Mouse (Mus musculus) cerebellum, postnatal 14 days (tissue): Measurements from ENCODE around the gene Bcr.
A peak's percentile ranks its signal among the peaks of the same experiment; 100 is the strongest.

ENCODE experiments used
- DNase-seq, 2 experiments: peaks; one replicate each; pipeline ENCODE4 v3.0.0; 2021; ENCODE audit warnings: mixed read lengths in 2 of 2

Bcr gene

DNA sequence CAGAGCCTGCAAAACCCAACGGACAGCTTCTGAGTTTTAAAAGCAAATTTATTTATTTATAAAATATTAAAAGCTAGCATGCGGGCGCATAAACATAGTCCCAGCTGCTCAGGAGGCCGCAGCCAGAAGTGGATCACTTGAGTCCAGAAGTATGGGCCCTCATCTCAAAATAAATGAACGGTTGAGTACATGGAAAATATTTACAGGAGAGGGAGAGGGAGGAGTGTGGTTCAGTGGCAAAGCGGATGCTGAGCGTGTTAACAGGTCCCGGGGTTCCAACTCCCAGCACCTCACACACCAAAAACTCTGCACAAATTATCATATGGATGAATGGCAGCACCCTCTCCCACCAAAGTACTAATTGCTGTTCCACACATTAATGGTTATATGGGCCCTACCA lies 2.1 kb upstream of the Bcr start:
- DNase-seq, result no peak

DNA sequence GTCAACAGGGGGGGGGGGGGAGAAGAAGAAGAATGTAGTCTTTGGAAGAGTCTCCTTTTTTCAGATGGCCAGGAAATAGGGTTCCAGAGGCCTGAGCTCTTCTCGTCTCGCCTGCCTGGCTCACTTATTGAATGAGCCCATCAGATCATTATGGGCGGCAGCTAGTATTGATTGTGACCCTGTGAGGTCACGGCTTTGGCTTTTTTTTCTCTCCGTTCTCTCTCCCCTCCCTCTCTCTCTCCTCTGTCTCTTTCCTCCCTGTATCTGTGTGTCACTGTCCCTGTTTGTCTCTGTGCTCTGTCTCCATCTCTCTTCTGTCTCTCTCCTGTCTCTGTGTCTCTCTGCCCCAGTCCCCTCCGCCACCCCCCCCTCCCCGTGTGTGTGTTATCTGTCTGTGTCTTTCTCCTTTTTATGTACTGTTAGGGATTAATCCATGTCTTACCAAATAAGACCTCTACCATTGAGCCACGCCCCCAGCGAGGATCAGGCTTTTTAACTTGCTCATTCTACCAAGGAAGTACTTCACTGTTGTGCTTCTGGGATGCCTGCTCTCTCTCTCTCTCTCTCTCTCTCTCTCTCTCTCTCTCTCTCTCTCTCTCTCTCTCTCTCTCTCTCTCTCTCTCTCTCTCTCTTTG lies 1.5 kb upstream of the Bcr start:
- DNase-seq, result no peak

DNA sequence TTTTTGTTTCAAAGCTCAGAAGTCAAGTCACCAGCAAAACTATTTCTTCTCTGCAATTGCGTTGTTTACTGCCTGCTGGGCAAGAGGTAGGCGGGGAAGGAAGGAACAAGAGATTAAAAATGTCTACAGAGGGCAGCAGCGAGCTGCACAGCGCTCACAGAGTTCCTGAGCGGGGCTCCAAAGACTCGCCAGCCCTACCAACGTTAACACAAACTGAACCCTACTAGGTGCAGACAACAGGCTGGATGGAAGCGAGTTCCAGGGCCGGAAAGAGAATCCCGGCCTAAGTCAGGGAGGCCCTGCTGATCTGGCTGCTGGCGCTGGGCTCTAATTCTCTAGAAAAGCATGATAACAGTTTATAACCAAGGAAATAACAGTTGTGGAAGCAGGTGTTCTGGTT lies 996 bp upstream of the Bcr start:
- DNase-seq, result peak; percentile 83 to 85

DNA sequence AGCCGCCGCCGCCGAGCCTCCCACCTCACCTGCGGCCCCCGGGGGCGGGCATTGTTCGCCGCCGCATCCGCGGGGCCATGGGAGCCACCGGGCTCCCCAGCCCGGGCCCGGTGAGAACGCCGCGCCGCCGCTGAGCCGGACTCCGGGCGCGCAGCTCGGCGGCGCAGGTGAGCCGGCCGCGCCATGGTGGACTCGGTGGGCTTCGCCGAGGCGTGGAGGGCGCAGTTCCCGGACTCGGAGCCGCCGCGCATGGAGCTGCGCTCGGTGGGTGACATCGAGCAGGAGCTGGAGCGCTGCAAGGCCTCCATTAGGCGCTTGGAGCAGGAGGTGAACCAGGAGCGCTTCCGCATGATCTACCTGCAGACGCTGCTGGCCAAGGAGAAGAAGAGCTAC lies 447 bp downstream of the Bcr start:
- DNase-seq, result peak; percentile 59 to 63

DNA sequence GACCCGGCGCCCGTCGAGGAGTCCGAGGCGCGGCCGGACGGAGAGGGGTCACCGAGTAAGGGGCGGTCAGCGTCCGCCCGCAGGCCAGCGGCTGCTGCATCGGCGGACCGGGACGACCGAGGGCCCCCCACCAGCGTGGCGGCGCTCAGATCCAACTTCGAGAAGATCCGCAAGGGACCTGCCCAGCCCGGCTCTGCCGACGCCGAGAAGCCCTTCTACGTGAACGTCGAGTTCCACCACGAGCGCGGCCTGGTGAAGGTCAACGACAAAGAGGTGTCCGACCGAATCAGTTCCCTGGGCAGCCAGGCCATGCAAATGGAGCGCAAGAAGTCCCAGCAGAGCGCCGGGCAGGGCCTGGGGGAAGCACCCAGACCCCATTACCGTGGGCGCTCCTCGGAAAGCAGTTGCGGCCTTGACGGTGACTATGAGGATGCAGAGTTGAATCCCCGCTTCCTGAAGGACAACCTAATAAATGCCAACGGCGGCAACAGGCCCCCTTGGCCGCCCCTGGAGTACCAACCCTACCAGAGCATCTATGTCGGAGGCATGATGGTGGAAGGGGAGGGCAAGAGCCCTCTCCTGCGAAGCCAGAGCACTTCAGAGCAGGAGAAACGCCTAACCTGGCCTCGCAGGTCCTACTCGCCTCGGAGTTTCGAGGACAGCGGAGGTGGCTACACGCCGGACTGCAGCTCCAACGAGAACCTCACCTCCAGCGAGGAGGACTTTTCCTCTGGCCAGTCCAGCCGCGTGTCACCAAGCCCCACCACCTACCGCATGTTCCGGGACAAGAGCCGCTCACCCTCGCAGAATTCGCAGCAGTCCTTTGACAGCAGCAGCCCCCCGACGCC lies 1.2 kb downstream of the Bcr start:
- DNase-seq, result peak; percentile 52

DNA sequence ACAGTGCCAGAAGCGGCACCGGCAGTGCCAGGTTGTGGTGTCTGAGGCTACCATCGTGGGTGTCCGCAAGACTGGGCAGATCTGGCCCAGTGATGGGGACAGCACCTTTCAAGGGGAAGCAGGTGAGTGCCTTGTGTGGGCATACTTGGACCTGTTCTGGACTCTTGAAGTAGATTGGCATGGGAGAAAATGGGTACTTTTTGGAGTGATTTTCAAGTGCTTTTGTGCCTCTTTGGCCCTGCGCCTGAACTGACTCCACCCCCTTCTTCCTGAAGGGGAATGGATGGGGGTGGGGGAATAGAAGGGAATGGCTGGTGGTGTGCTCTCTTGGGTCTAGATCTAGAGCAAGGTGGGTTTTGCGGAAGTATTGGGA lies 1.8 kb downstream of the Bcr start:
- DNase-seq, result peak; percentile 44 to 46

DNA sequence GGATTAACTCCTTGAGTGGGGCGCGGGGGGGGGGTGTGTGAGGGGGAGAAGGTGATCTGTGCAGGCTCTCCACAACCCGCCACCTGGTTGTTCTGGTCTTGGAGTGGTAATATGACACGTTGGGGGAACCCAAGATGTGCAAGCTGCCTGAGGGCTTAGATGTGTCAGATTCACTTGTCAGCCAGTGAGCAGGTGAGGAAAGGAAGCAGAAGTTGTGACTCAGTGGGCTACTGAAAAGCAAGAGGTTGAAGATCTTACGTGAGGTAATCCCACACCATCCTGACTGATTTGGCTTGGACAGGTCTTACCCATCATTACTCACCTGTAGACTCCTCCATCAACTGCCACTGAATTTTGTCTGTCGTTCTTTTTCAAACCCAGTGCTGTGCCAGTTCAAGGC lies 2.2 kb downstream of the Bcr start:
- no peak for DNase-seq

DNA sequence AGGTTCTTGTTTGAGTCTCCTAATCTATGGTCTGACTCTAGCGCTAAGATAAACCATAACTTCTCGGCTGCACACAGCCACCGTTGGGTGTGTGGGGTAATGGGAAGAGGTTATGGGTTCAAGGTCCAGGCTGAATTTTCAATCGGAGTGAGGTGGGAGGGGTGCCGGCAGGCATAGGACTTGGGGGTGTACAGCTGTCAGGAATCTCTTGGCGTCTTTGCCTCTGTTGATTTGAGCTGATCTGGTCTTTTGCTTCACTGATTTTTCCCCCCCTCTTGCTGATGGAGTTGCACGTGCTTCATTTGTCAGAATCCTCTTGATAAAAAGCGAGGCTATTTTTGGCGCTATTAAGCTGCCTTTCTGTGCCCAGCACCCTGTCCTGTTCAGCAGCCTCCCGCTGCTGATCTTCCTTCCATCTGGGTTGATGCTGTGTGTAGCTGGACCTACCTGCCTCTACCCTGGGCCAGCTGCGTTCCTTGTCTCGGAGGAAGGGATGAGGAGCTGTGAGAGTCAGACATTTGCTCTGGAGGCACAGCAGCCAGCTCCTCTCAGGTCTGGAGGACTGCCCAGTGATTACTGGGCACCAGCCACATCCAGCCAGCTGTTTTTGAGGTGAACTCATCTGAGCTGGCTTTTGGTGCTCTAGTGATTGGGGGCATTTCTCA lies 3.0 kb downstream of the Bcr start:
- peak in 1 of 2 experiments; percentile 21 for DNase-seq

DNA sequence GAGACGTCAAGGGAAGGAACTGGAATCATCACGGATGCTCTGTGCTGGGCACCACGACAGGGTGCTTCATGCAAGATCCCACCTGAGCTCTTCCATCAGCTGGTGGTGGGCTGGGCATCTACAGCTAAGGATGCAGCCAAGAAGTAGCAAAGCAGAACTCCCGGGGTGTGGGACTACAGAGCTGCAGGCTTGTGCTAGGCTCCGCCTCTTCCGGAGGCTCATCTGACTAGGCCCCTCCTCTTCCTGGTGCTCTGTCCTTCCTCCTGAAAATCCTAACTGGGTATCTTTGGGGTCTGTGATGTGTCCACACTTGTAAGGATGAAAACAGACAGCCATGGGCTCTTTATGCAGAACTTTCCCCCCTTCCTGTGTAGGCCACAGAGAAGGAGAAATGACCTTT lies 5.3 kb downstream of the Bcr start:
- no peak for DNase-seq

DNA sequence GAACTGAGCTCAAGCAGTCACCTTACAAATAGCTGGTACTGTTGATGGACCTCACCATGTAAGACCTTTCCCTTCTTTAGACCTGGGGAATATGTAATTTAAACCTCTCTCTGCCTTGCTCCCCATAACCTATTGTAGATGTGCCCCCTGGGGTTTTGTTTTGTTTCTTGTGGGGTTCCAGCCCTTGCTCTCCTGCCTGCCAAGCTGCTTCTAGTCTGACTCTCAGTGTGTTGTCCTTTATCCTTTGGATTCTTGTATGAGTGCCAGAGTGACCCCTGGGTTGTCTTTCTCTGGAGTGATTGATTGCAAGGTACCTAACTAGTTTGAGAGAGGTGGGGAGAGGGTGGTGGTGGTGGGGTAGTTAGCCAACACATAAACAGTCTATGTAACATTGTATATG lies 7.1 kb downstream of the Bcr start:
- DNase-seq, result no peak

DNA sequence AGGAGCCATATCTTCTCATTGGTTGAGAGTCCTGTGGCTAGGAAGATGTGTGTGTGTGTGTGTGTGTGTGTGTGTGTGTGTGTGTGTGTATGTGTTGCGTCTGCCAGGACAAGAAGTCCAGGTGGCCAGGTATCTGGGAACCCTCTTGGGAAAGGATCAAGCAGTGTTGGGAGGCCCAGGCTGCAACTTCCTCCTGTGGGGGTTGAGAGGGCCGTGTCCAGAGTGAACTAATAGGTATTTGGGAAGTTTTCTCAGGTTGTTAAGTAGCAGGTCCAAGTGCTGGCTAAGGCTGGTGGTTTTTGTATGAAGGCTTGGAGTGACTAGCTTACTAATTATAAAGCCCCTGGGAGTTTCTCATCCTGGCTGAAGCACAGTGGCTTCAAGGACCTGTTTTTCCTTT lies 7.7 kb downstream of the Bcr start:
- no peak for DNase-seq

DNA sequence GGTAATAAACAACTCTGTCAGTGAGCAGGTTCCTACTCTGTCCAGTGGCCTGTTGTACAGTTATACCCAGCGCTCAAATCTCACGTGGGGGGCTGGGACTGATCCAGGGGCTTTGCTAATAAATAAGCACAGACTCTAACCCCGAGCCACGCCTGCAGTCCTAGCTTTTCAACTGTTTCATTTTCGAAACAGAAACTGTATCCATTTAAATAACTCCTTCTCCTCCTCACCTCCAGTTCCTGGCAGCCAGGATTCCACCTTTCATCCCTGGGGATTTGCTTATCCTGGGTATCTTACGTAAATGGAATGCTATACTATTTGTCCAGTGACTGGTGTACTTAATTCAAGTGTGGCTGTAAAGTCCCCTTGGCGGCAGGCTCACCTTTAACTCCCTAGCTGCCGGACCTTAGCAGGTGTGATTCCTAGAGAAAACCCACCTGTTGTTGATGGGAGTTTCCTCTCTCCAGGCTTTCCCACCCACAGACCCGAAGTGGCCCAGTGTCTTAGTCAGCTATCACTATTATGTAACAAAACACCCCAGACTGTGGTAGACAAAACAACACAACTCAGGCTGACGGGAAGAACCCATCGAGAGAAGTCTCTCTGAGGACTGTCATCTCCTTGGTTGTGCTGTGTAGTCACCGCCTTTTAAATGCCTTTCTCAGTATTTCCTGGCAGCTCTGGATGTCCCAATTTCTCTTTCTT lies 8.4 kb downstream of the Bcr start:
- DNase-seq, result no peak

DNA sequence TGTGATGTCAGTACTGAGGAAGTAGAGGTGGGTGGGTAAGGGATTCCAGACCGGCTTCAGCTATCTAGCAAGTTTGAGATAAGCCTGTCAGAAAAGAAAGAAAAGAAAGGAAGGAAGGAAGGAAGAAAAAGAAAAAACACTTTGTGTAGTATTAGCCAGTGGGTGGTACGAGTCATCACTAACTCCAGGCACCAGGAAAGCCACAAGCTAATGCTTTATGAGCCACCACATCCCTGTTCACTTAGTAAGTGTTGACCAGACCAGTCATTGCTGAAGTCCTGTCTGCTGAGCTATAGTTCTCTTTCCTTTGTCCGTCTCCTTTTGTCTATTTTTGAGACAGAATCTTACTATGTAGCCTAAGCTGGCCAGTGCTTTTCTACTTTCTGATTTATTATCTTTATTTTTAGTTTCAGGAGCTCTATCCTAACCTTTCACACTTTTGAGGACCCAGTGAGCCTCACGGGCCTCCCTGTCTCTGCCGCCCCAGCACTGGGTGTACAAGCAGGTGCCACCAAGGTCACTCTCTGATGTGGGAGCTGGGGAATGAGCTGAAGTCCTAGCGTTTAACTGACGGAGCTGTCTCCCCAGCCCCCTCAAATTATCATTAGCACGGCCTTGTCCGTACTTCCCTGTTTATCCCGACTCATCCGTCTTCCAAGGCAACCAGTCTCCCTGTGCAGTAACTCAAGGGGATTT lies 10.0 kb downstream of the Bcr start:
- no peak for DNase-seq

DNA sequence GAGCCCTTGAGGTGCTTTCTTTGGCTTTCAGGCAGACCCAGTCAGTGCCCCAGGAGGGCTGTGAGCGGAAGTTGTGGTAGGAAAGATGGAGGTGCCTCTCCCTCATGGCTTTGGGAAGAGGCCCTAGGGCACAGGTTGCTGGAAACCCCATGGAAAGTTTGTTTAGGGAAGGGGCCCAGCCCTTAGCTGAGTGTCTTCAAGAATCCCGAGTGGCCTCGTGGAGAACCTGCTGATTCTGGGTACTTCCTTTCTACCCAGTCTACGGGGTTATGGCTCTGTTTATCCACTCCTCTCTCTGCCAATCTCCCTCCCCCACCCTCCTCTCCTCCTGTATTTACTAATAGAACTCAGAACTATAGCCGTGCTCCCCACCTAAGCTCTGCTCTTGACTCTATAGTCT lies 15.3 kb downstream of the Bcr start:
- no peak for DNase-seq

DNA sequence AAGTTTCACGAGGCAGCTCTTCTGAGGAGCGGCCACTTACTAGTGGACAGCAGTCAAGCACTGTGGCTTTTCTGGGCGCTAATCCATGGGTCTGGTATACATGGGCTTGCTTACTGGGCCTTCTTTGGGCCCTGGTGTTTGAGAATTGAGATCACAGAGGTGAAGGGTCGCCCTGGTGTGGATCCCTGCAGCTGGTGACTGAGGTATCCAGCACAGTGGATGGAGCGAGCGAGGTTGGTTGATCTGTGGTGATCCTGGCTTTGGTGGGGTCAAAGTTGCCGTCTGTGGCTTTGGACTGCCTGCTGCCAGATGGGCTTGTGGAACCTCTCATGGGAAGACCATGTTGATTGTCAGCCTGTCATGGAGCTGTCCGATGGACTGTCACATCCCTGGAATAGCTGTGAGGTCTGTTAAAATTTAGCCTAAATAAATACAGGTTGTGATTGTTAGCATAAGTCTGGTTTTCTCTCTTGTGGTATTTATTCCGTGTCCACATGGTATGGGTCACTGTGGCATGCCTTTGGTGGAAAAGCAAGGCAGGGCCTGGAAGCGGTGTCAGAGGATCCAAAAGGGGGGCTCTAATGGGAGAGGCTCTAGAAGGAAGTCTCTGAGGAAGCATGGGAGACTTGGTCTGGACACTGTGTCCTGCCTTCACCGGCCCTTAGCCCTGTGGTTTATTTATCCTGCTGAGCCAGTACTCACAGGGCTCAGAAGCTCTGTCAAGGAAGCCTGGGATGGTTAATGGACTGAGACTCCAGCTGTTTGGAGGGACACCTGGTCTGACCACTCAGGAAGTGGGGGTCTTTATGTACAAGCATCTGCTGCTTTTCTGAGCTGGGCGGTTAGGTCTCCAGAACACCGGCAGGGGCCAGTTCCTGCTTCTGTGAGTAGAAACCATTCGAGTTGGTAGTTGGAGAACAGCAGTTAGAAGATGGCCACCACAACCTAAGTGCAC lies 18.1 kb downstream of the Bcr start:
- DNase-seq, result no peak

DNA sequence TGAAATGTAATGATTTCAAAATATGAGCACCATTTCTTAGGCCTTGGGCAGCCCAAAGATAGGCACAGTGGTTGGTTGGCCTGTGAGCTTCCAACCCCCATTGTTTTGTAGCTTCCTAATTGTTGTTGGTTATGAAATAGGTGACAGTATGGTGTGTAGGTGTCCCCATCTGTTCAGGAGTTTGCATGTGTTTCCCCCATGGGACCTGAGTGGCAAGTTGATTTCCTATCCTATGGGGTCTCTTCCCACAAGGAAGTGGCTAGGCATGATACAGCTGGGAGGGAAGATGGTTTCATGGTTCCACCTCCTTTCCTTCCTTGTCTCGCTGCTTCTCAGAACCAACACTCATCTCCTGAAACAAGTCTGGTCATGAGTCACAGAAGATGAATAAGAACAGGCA lies 24.9 kb downstream of the Bcr start:
- no peak for DNase-seq

DNA sequence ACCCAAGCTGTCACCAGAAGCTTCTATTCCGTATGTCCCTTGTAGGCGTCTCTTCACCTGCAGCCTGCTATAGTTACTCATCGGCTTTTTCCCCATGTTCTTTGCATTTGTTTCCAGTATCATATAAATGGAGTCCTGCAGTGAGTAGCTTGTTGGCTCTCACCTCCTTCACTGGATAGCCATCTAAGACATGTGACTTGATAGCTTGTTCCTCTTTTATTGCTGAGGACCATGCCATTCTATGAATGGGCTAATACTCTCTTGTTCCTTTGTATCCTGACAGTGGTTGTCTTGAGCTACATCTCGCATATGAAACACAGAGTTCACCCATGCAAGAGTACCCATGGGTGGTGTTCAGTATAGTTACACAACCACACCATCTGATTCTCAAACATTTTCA lies 28.1 kb downstream of the Bcr start:
- no peak for DNase-seq

DNA sequence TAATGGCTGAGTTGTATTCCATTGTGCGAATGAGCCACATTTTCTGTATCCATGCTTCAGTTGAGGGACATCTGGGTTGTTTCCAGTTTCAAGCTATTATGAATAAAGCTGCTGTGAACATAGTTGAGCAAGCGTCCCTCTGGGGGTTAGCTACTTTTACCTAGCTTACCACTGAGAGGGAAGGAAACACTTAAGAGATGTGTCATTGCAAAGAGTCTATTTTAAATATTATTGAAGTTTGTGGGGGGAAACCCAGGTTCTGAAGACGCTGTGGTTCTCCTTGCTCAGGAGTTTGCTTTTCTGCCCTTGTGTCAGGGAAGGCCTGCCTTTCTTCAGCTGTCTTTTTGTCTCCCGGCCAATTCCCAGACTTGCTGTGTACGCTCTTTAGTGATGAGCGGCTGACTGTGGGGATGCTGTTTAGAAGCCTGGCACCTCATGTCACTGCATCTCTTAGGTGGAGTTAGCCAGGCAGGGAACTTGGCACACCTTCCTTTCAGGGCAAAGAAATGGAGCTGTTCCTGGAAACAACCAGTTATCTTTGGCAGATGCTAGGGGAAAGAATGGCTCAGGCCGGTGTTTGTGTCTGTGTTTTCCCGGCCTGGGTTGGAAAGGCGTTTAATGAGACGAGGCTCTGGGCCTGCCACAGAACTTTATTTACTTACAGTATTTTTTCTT lies 31.2 kb downstream of the Bcr start:
- DNase-seq, result peak; percentile 73 to 79

DNA sequence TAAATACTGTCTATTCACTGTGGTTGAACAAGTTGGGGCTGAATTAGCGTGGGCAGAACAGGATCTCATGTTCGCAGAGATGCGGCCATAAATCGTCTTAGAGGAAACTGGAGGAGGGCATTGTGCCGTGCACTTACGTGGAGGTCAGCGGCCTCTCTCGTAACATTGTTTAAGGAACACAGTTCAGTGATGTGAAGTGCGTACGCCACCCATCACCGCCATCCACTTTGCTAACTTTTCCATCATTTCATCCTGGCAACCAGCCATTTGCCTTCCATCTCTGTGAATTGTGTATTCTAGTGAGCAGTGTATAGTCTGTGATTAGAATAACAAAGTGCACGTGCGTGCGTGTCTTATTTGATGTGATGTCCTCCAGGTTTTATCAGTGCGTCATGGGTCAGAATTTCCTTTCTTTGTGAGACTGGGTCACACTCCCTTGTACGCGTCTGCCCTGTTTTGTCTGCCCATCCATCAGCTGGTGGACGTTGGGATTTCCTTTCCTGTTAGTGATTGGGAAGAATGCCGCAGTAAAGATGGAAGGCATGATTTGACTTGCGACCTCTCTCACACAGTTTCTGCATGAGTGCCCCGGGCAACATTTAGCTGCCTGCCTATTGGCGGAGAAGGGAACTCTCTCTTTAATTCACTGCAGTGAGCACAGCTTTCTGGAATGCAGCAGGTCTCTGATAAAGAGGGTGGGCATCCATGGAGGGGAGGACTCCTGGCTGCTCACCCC lies 33.0 kb downstream of the Bcr start:
- no peak for DNase-seq

DNA sequence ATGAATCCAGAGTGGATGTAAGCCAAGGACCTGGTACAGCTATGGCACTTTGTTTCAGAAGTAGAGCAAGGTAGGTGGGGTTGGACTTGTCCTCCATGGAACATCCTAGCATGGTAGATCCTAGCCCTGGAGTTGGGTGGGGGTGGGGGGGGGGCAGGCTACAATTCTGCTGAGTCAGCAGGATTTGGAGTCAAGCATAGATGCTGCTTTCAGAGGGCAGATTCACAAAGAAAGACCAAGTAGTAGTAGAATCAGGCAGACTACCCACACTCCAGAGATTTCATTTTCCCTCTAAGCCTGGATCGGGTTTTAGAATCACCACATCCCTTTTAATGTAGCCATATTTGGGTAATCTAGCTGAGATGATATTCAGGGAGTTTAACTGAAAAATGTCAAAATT lies 33.9 kb downstream of the Bcr start:
- no peak for DNase-seq
